Mouse (Mus musculus) bone marrow, adult 2 months (tissue): ENCODE measurements around the gene Atp8b4.

ENCODE experiments used
- CTCF ChIP-seq: fragments of 200-500 bp; IDR thresholded peaks from 2 replicates; pipeline ENCODE4 v1.5.1; 2011; ENCODE audit warnings: low read length, control low read depth; ENCODE audit not compliant: control insufficient read depth, insufficient read depth
- POLR2A ChIP-seq: fragments of 200-500 bp; IDR thresholded peaks from 2 replicates; pipeline ENCODE4 v1.6.1; 2011; ENCODE audit warnings: low read depth, mild to moderate bottlenecking, control low read depth, low read length, borderline replicate concordance; ENCODE audit not compliant: control insufficient read depth

DNA sequence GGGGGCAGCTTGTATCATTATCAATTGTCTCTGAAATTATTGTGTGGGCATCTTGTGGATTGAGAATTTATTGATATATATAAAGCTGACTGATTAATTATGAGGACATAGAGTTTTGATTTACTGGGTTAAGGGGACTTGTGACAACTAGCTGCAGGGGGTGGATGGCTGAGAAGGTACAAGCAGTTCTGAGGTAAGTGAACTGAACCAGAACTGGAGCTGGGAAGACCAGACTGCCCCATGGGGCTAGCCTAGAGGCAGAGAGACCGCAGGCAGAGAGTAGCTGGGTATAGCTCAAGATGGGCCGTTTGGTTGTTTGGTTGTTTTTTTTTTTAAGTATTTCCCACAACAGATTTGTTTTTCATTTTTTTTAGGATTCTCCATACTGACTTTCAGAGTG lies 23.8 kb upstream of the Atp8b4 start:
- TF ChIP-seq CTCF (no peak), POLR2A (no peak)
